Mouse (Mus musculus) stomach, embryonic 14.5 days (tissue): ENCODE measurements around the gene Hira. TPM values are rescaled to one million over a fixed set of nuclear protein-coding genes. Genes with fewer than 3 reads are reported as not detected.

Experiments used
- ATAC-seq: fragments of 200-750 bp; cut with Nextera tagmentation; 2 replicates; pipeline ENCODE4 v1.8.0; 2017; ENCODE audit warnings: low read depth, moderate TSS enrichment; ENCODE audit not compliant: insufficient number of reproducible peaks, insufficient read depth, low FRiP score
- H3K27ac ChIP-seq: fragments of 300-500 bp; sonication (generic); 2 replicates; pipeline ENCODE4 v1.5.1; 2014; ENCODE audit warnings: mild to moderate bottlenecking, low read length, moderate library complexity, mixed read lengths
- H3K27me3 ChIP-seq: fragments of 300-500 bp; sonication (generic); 2 replicates; pipeline ENCODE4 v1.6.1; 2014; ENCODE audit warnings: low read length, control low read depth, mixed read lengths; ENCODE audit not compliant: control insufficient read depth, insufficient read depth
- H3K36me3 ChIP-seq: fragments of 300-500 bp; sonication (generic); 2 replicates; pipeline ENCODE4 v1.6.1; 2014; ENCODE audit warnings: mild to moderate bottlenecking, control low read depth, low read length, moderate library complexity, mixed read lengths; ENCODE audit not compliant: control insufficient read depth, insufficient read depth
- H3K4me1 ChIP-seq: fragments of 300-500 bp; sonication (generic); 2 replicates; pipeline ENCODE4 v1.6.1; 2014; ENCODE audit warnings: low read length, control low read depth, mixed read lengths; ENCODE audit not compliant: control insufficient read depth, insufficient read depth
- H3K4me2 ChIP-seq: fragments of 300-500 bp; sonication (generic); replicated peaks from 2 replicates; pipeline ENCODE4 v1.6.1; 2014; ENCODE audit warnings: low read depth, low read length, control low read depth
- H3K4me3 ChIP-seq: fragments of 300-500 bp; sonication (generic); 2 replicates; pipeline ENCODE4 v1.5.1; 2014; ENCODE audit warnings: low read depth, low read length, control low read depth
- H3K9ac ChIP-seq: fragments of 300-500 bp; sonication (generic); replicated peaks from 2 replicates; pipeline ENCODE4 v1.6.1; 2014; ENCODE audit warnings: low read depth, mild to moderate bottlenecking, control low read depth, low read length, moderate library complexity, mixed read lengths
- H3K9me3 ChIP-seq: fragments of 300-500 bp; sonication (generic); 2 replicates; pipeline ENCODE4 v1.6.1; 2016; ENCODE audit warnings: low read depth, low read length, control low read depth; ENCODE audit not compliant: control insufficient read depth
- WGBS: fragments of 180-500 bp; shearing (Covaris S2); extraction: QIAGEN DNeasy Blood & Tissue Kit; methylation state at CpG from one replicate; pipeline ENCODE4 v1.1.7; 2014; 5-methylcytosine and 5-hydroxymethylcytosine counted together
- polyA plus RNA-seq: library from polyadenylated mRNA; unstranded; fragments of >200 nt; fragmentation: Nextera tagmentation; extraction: Ambion mirVana; gene quantifications from 2 replicates; pipeline ENCODE4 v1.2.1, GENCODE M21; 2014

The Hira gene
- polyA plus RNA-seq, 1 experiment from 2014 or later, result 16.3 TPM

- no peak overlapping the region for H3K4me2 ChIP-seq
- no peaks in the 10 kb centered on the region for H3K9me3 ChIP-seq
- no peaks in the 10 kb centered on the region for H3K4me1 ChIP-seq
- 61% methylated on average over 4 of the region's 4 CpGs for WGBS
- H3K27ac ChIP-seq, result no peak overlapping the region
- H3K9ac ChIP-seq, result no peak overlapping the region
- no peak for ATAC-seq
- peaks cover 26% of the 10 kb centered on the region for H3K36me3 ChIP-seq
- H3K4me3 ChIP-seq, result no peak overlapping the region
- no peaks in the 10 kb centered on the region for H3K27me3 ChIP-seq
These were observed 17.1 kb downstream of the Hira start for GRCm38 (mm10) chr16:18893840-18894372.

- WGBS, result 74% methylated on average over 3 of the region's 3 CpGs
- Histone ChIP-seq H3K9me3 (no peaks in the 10 kb centered on the region), H3K36me3 (peaks cover 32% of the 10 kb centered on the region), H3K4me2 (no peak overlapping the region), H3K4me3 (no peak overlapping the region), H3K27ac (no peak overlapping the region), H3K9ac (no peak overlapping the region), H3K27me3 (no peaks in the 10 kb centered on the region), H3K4me1 (no peaks in the 10 kb centered on the region)
- ATAC-seq, result no peak
These were observed 18.4 kb downstream of the Hira start for GRCm38 (mm10) chr16:18895249-18895648.

GRCm38 (mm10) chr16:18896429-18896828 is 19.6 kb downstream of the Hira start:
- Histone ChIP-seq H3K4me3 (no peak overlapping the region), H3K27me3 (no peaks in the 10 kb centered on the region), H3K9me3 (no peaks in the 10 kb centered on the region), H3K9ac (no peak overlapping the region), H3K27ac (no peak overlapping the region), H3K4me1 (no peaks in the 10 kb centered on the region), H3K36me3 (peaks cover 32% of the 10 kb centered on the region), H3K4me2 (no peak overlapping the region)
- WGBS, result 65% methylated on average over 10 of the region's 10 CpGs
- 0 out of 2 replicates have a peak, but pooled peaks have one; percentile 23 for ATAC-seq

GRCm38 (mm10) chr16:18905648-18906047 is 28.8 kb downstream of the Hira start:
- Histone ChIP-seq H3K9me3 (no peaks in the 10 kb centered on the region), H3K9ac (no peak overlapping the region), H3K4me2 (no peak overlapping the region), H3K36me3 (peaks cover 31% of the 10 kb centered on the region), H3K4me1 (no peaks in the 10 kb centered on the region), H3K27ac (no peak overlapping the region), H3K27me3 (no peaks in the 10 kb centered on the region), H3K4me3 (no peak overlapping the region)
- no peak for ATAC-seq
- 95% methylated on average over 1 of the region's 1 CpGs for WGBS

- 89% methylated on average over 4 of the region's 4 CpGs for WGBS
- Histone ChIP-seq H3K36me3 (peaks cover 56% of the 10 kb centered on the region), H3K27me3 (no peaks in the 10 kb centered on the region)
These were observed 39.2 kb downstream of the Hira start for GRCm38 (mm10) chr16:18916064-18916463.

GRCm38 (mm10) chr16:18921771-18922170 is 44.9 kb downstream of the Hira start:
- WGBS, result 87% methylated on average over 2 of the region's 2 CpGs

More at GRCm38 (mm10) chr16:18916064-18916463, 39.2 kb downstream of the Hira start:
- H3K4me2 ChIP-seq, result no peak overlapping the region
- no peak overlapping the region for H3K27ac ChIP-seq
- no peaks in the 10 kb centered on the region for H3K4me1 ChIP-seq
- no peak overlapping the region for H3K4me3 ChIP-seq
- H3K9ac ChIP-seq, result no peak overlapping the region
- no peaks in the 10 kb centered on the region for H3K9me3 ChIP-seq
- ATAC-seq, result no peak

GRCm38 (mm10) chr16:18927963-18928362 is 51.1 kb downstream of the Hira start:
- no peak overlapping the region for H3K27ac ChIP-seq
- 100% methylated on average over 1 of the region's 1 CpGs for WGBS
- no peaks in the 10 kb centered on the region for H3K4me1 ChIP-seq
- H3K9me3 ChIP-seq, result no peaks in the 10 kb centered on the region
- no peak overlapping the region for H3K4me3 ChIP-seq
- ATAC-seq, result no peak
- peaks cover 52% of the 10 kb centered on the region for H3K36me3 ChIP-seq
- H3K4me2 ChIP-seq, result no peak overlapping the region
- no peak overlapping the region for H3K9ac ChIP-seq
- no peaks in the 10 kb centered on the region for H3K27me3 ChIP-seq

More at GRCm38 (mm10) chr16:18921771-18922170, 44.9 kb downstream of the Hira start:
- Histone ChIP-seq H3K4me1 (no peaks in the 10 kb centered on the region), H3K4me3 (no peak overlapping the region), H3K36me3 (peaks cover 82% of the 10 kb centered on the region), H3K27me3 (no peaks in the 10 kb centered on the region), H3K27ac (no peak overlapping the region), H3K9me3 (no peaks in the 10 kb centered on the region), H3K4me2 (no peak overlapping the region), H3K9ac (no peak overlapping the region)
- ATAC-seq, result no peak

GRCm38 (mm10) chr16:18938321-18939082 is 61.7 kb downstream of the Hira start:
- Histone ChIP-seq H3K36me3 (peaks cover 41% of the 10 kb centered on the region), H3K27ac (no peak overlapping the region), H3K4me2 (no peak overlapping the region), H3K4me1 (no peaks in the 10 kb centered on the region), H3K27me3 (no peaks in the 10 kb centered on the region), H3K9ac (no peak overlapping the region), H3K4me3 (no peak overlapping the region), H3K9me3 (no peaks in the 10 kb centered on the region)
- ATAC-seq, result no peak
- WGBS, result 84% methylated on average over 5 of the region's 5 CpGs
